Mouse (Mus musculus): ENCODE data around the gene Anapc4. TPM values are rescaled to one million over a fixed set of nuclear protein-coding genes. Genes with fewer than 3 reads are reported as not detected.

Gene Anapc4
- polyA plus RNA-seq (2016; fragmentation: Nextera tagmentation; extraction: Ambion mirVana) = 127 and 128 TPM in 2 replicates

DNA sequence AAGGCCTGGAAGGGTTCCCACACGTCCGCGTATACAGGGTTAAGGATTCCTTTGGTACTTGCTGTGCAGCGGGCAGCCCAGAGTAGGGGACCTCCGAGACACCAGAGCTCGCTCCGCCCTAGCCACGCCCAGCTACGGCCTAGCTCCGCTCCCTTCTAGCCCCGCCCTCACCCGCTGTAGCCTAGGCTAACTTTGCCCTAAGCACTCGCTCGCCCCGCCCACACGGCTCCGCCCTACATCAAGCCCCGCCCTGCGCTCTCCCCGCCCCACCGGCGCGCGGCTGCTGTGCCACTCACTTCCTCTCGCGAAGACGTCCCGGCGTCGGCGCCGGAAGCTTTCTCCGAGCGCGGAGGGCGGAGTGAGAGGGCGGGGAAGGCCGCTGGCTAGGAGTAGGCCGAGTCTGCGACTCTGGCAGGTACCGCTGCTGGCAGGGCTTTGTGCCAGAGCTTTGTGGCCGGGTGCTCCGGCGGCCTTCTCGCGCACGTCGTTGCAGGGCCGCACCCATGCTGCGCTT lies at the start of gene Anapc4:
Gene Anapc4 (plus strand): TSS at position 252 of the 514 bp plus-strand sequence.
- peak; percentile 99 for ATAC-seq (ENCODE audit: insufficient number of reproducible peaks, insufficient read depth, low FRiP score, low TSS enrichment)
- Histone ChIP-seq H3K9ac (peak within 1 kb of the TSS; percentile 90), H3K9me3 (no peaks in the 10 kb centered on the region), H3K27me3 (no peaks in the 10 kb centered on the region), H3K4me1 (peaks cover 7% of the 10 kb centered on the region), H3K27ac (peak within 1 kb of the TSS; percentile 90), H3K4me2 (replicated peaks) (peak within 1 kb of the TSS; percentile 67), H3K36me3 (peaks cover 22% of the 10 kb centered on the region), H3K4me3 (peak within 1 kb of the TSS; percentile 84)
- 1% methylated on average over 50 of the region's 50 CpGs for WGBS

DNA sequence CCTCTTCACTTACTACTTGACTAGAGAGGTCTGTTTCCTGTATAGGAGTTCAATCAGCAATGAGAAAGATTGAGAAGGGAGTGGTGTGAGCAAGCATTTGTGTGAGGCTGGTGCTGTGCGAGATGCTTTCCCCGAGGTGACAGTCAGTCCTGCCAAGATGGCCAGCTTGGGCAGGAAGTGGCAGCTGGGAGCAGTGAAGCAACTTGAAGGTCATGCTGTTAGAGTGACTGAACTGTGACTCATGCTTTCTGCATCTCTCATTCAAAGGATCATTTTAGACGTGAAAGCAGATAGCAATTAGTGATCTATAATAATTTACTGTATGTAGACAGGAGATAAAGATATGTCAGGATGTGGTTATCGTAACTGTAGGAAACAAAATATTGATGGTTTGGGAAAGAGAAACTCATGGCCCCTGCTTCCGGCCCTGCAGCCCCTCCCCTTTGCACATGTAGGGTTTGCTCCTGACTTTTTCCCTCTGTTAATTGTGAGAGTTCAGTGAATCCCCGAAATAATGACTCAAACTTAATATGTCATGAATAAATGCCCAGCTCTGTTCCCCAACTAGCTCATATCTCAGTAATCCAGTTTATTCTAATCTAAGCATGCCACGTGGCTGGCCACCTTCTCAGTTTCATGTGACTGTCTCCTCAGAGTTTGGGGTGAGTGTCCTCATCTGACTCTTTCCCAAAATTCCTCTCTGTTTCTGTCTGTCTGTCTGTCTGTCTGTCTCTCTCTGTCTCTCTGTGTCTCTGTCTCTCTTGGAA lies 47.1 kb upstream of the Anapc4 start:
- 86% methylated on average over 7 of the region's 7 CpGs for WGBS
- H3K9me3 ChIP-seq = no peaks in the 10 kb centered on the region
- ATAC-seq (ENCODE audit: insufficient number of reproducible peaks, insufficient read depth, low FRiP score, low TSS enrichment) = no peak

DNA sequence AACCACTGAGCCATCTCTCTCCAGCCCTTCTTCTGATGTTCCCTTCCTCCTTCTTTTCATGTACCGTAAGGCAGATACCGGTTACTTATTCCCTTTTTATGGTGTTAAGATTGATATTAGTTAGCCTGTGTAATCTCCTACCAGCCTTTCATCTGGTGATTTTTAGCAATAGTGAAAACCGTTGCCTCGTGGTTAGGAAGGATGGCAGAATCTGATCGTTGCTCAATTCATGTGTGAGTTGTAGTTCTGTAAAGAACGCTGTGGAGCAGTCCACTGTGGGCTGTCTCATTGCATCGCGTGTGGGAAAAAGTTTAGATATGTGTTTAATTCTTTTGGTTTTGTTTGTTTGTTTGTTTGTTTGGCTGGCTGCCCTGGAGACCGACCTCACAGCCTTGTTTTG lies 40.6 kb upstream of the Anapc4 start:
- no peak for ATAC-seq (ENCODE audit: insufficient number of reproducible peaks, insufficient read depth, low FRiP score, low TSS enrichment)
- peaks cover 21% of the 10 kb centered on the region for H3K36me3 ChIP-seq
- H3K9me3 ChIP-seq = no peaks in the 10 kb centered on the region
- no peaks in the 10 kb centered on the region for H3K4me1 ChIP-seq
- H3K27ac ChIP-seq = no peak overlapping the region
- H3K9ac ChIP-seq = no peak overlapping the region
- no peaks in the 10 kb centered on the region for H3K27me3 ChIP-seq
- H3K4me3 ChIP-seq = no peak overlapping the region
- no peak overlapping the region for H3K4me2 ChIP-seq (replicated peaks)
- 95% methylated on average over 9 of the region's 9 CpGs for WGBS

More for the DNA sequence above, 47.1 kb upstream of the Anapc4 start:
- H3K9ac ChIP-seq = no peak overlapping the region
- 0 out of 2 replicates have a peak, but pooled peaks cover 5% of the 10 kb centered on the region for H3K36me3 ChIP-seq
- H3K27ac ChIP-seq = no peak overlapping the region
- no peak overlapping the region for H3K4me3 ChIP-seq
- no peaks in the 10 kb centered on the region for H3K4me1 ChIP-seq
- H3K27me3 ChIP-seq = no peaks in the 10 kb centered on the region
- H3K4me2 ChIP-seq (replicated peaks) = no peak overlapping the region

DNA sequence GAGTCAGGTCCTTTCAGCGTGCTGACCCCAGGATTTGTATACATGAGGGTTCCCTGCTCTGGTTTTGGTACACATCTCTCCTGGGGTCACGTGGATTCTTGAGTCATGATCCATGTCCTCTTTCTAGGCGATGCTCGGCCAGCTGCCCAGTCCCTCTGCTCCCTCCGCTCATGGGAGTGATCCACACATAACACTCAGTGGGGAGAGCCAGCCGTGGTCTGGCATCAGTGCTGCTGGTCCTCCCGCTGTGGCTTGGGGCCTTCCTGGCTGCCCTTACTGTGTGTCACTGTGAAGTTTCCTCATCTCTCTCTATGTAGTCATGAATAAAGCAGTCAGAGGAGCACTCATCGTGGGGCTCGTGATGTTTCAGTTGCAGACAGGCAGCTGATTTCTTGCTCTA lies 39.7 kb upstream of the Anapc4 start:
- no peak overlapping the region for H3K27ac ChIP-seq
- no peaks in the 10 kb centered on the region for H3K4me1 ChIP-seq
- H3K9ac ChIP-seq = no peak overlapping the region
- no peaks in the 10 kb centered on the region for H3K9me3 ChIP-seq
- ATAC-seq (ENCODE audit: insufficient number of reproducible peaks, insufficient read depth, low FRiP score, low TSS enrichment) = no peak
- H3K4me3 ChIP-seq = no peak overlapping the region
- 92% methylated on average over 9 of the region's 9 CpGs for WGBS
- no peak overlapping the region for H3K4me2 ChIP-seq (replicated peaks)
- H3K36me3 ChIP-seq = peaks cover 22% of the 10 kb centered on the region
- H3K27me3 ChIP-seq = no peaks in the 10 kb centered on the region

DNA sequence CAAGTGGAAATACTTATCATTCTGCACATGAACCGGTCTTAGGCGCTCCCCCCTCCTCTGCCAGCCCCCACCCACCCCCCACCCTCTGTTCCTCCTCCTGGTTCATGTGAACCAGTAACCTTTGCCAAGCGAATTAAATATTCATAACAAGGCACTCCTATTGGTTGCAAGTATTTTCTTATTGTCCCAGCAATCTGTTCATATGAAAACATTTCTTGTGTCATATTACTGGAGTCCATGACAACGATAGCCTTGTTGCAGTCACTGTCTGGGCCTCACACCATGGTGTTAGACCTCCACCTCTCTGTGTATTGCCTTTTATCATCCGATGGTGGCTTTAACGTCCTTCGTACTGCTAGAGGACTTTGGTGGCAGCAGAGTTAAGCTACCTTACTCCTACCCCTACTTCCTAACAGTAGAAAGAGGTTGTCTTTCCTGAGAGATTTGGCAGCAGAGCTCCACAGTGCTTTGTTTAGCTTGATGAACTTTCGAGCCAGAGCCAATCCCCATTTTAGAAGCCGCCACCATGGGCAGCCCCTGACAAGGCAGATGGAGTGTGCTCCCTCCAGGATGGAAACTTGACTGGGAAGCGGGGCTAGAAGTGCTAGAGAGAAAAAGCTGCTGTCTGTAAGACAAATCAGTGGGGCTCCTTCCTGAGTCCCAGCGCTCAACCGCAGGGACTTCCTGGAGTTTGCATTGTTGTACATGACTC lies 34.4 kb upstream of the Anapc4 start:
- Histone ChIP-seq H3K27me3 (no peaks in the 10 kb centered on the region), H3K36me3 (peaks cover 22% of the 10 kb centered on the region), H3K4me2 (replicated peaks) (no peak overlapping the region), H3K9ac (no peak overlapping the region), H3K4me1 (no peaks in the 10 kb centered on the region), H3K9me3 (no peaks in the 10 kb centered on the region), H3K4me3 (no peak overlapping the region), H3K27ac (no peak overlapping the region)
- WGBS = 94% methylated on average over 12 of the region's 12 CpGs
- no peak for ATAC-seq (ENCODE audit: insufficient number of reproducible peaks, insufficient read depth, low FRiP score, low TSS enrichment)

DNA sequence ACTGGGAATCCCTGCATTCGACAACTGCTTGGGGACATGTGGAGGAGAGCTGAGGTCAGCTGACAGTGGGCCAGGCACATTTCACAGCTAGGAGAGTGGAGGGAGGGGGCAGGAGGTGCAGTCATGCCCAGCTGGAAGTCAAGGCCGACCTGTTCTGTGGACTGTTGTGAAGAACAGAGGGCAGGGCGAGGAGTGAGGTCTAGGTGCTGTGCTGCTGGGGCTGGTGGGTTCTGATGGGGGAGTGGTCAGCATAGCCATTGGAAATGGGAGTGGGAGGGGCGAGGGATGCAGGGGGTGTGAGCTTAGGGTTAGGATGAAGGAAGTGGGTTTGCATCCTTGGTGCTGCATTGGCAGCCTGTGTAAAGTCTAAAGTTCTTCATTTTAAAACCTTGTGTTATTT lies 28.0 kb upstream of the Anapc4 start:
- H3K4me2 ChIP-seq (replicated peaks) = no peak overlapping the region
- no peak for ATAC-seq (ENCODE audit: insufficient number of reproducible peaks, insufficient read depth, low FRiP score, low TSS enrichment)
- H3K36me3 ChIP-seq = peaks cover 13% of the 10 kb centered on the region; the same call in 1 of the 2 replicates
- 73% methylated on average over 4 of the region's 4 CpGs for whole genome bisulfite sequencing
- H3K4me3 ChIP-seq = no peak overlapping the region
- no peak overlapping the region for H3K9ac ChIP-seq
- H3K4me1 ChIP-seq = no peaks in the 10 kb centered on the region
- H3K27me3 ChIP-seq = no peaks in the 10 kb centered on the region
- no peaks in the 10 kb centered on the region for H3K9me3 ChIP-seq
- H3K27ac ChIP-seq = no peak overlapping the region

DNA sequence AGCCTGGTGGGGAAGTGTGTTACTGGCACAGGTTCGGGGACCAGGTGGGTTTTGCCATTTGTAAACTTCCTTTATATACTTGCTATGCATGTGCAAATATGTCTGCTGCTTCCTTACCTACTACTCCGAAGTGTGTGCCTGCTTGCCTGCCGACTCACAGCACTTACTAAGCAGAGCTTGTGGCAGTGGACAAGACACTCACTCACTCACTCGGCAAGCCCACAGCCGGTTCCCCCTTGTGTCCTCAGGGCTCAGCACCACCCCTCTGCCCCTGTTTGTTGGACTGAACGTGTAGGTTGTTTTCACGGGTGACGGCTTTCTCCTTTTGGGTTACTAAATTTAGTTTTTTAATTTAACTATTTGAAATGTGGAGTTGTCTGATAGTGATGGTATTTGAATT lies 27.5 kb upstream of the Anapc4 start:
- Histone ChIP-seq H3K9ac (no peak overlapping the region), H3K4me3 (no peak overlapping the region), H3K9me3 (no peaks in the 10 kb centered on the region), H3K27me3 (no peaks in the 10 kb centered on the region), H3K27ac (no peak overlapping the region), H3K4me2 (replicated peaks) (no peak overlapping the region), H3K36me3 (peaks cover 13% of the 10 kb centered on the region; the same call in 1 of the 2 replicates), H3K4me1 (no peaks in the 10 kb centered on the region)
- no peak for ATAC-seq (ENCODE audit: insufficient number of reproducible peaks, insufficient read depth, low FRiP score, low TSS enrichment)
- WGBS = 67% methylated on average over 8 of the region's 8 CpGs

DNA sequence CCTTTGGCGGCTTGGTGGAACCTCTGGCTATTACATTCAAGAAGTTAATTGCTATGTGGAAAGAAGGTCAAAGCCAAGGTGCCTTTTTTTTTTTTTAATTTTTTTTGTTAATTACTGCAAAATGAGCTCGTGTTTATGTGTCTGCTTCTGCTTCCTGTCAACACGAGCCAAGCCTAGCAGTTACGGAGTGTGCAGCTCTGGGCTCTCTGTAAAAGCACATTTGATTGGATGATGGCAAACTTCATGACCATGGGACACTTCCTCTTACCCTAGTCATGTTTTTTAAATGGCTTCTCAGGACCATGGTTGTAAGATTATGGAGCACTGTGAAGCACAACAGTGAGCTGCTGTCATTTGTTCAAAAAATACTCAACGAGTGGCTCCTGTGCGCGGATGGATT lies 26.8 kb upstream of the Anapc4 start:
- Histone ChIP-seq H3K9ac (no peak overlapping the region), H3K27ac (no peak overlapping the region), H3K36me3 (peaks cover 13% of the 10 kb centered on the region; the same call in 1 of the 2 replicates), H3K4me3 (no peak overlapping the region), H3K9me3 (no peaks in the 10 kb centered on the region), H3K4me2 (replicated peaks) (no peak overlapping the region), H3K4me1 (no peaks in the 10 kb centered on the region), H3K27me3 (no peaks in the 10 kb centered on the region)
- 74% methylated on average over 7 of the region's 7 CpGs for WGBS
- ATAC-seq (ENCODE audit: insufficient number of reproducible peaks, insufficient read depth, low FRiP score, low TSS enrichment) = no peak

DNA sequence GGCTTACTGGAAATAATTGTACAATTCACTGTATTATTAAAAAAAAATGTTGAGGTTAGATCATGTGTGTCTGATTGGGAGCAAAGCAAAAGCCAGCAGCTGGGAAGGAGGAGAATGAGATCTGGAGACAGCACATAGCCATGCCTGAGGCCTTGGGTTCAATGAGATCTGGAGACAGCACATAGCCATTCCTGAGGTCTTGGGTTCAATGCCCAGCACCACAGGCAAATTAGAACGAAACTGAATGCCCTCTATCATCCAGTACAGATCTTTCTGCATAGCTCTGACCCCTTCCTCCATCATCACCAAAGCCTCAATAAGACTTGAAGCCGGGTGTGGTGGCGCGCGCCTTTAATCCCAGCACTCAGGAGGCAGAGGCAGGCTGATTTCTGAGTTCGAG lies 23.4 kb upstream of the Anapc4 start:
- Histone ChIP-seq H3K9ac (no peak overlapping the region), H3K4me3 (no peak overlapping the region), H3K27ac (no peak overlapping the region), H3K4me1 (no peaks in the 10 kb centered on the region), H3K36me3 (peaks cover 11% of the 10 kb centered on the region), H3K4me2 (replicated peaks) (no peak overlapping the region), H3K9me3 (no peaks in the 10 kb centered on the region), H3K27me3 (no peaks in the 10 kb centered on the region)
- ATAC-seq (ENCODE audit: insufficient number of reproducible peaks, insufficient read depth, low FRiP score, low TSS enrichment) = no peak
- 90% methylated on average over 6 of the region's 6 CpGs for WGBS

DNA sequence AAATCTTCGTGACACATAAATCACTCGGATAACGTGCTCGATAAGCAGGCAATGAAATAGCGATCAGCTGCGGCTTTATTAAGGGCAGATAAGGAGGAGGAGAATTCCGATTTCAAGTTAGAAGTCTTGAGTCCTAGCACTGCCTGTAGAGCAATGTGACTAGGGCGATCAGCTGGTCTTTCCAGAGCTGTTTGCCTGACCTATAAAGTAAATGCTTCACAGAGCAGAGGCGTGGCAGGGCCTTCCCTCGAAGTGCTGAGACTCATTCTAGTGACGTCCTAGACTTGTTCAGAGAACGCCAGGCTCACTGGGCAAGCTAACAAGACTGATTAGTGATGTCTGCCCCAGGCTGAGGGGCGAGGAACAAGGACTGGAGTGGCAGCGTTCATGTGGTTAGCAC lies 22.8 kb upstream of the Anapc4 start:
- H3K27ac ChIP-seq = no peak overlapping the region
- ATAC-seq (ENCODE audit: insufficient number of reproducible peaks, insufficient read depth, low FRiP score, low TSS enrichment) = no peak
- H3K27me3 ChIP-seq = no peaks in the 10 kb centered on the region
- no peak overlapping the region for H3K9ac ChIP-seq
- no peak overlapping the region for H3K4me3 ChIP-seq
- WGBS = 91% methylated on average over 14 of the region's 14 CpGs
- H3K4me1 ChIP-seq = no peaks in the 10 kb centered on the region
- peaks cover 11% of the 10 kb centered on the region for H3K36me3 ChIP-seq
- H3K4me2 ChIP-seq (replicated peaks) = no peak overlapping the region
- H3K9me3 ChIP-seq = no peaks in the 10 kb centered on the region

DNA sequence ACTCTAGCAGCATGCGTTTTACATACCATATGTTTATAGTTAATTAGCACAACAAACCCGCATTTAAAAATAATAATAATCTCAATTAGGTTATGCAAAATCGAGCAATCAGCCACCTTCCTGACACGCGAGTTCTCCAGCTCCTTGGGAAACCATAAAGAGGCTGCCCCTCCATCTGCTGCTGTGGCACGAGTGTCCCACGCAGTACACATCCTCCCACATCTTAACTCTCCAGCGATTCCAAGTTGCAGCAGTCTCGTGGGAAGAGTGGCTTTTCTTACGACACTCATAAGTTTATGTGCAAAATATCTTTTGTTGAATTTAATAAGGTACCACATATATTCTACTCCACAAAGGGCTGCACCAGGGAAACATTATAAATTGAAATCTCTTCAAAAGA lies 21.4 kb upstream of the Anapc4 start:
- peaks cover 17% of the 10 kb centered on the region for H3K36me3 ChIP-seq
- H3K9ac ChIP-seq = no peak overlapping the region
- no peaks in the 10 kb centered on the region for H3K4me1 ChIP-seq
- H3K9me3 ChIP-seq = no peaks in the 10 kb centered on the region
- H3K27me3 ChIP-seq = no peaks in the 10 kb centered on the region
- no peak for ATAC-seq (ENCODE audit: insufficient number of reproducible peaks, insufficient read depth, low FRiP score, low TSS enrichment)
- H3K4me2 ChIP-seq (replicated peaks) = no peak overlapping the region
- H3K27ac ChIP-seq = no peak overlapping the region
- H3K4me3 ChIP-seq = no peak overlapping the region
- WGBS = 92% methylated on average over 10 of the region's 10 CpGs

DNA sequence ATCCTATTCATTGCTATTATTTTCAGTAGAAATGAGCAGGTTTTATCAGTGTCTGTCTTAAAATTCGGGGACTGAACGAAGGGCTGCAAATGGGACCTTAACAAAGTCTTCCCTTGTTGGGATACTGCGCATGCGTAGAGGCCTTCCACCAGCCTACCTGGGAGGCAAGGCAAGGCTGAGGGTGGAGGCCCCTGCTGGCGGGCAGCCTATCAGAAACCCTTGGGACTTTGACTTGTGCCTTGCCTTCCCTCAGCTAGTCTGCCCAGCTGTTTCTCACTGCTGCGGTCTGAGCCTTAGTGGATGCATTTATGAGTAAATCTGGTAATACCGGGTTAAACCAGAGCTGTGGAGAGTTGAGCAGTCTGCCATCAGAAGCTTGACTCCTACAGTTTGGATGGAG lies 20.5 kb upstream of the Anapc4 start:
- Histone ChIP-seq H3K4me3 (no peak overlapping the region), H3K4me2 (replicated peaks) (no peak overlapping the region), H3K9ac (no peak overlapping the region), H3K9me3 (no peaks in the 10 kb centered on the region), H3K27ac (no peak overlapping the region), H3K27me3 (no peaks in the 10 kb centered on the region), H3K4me1 (no peaks in the 10 kb centered on the region), H3K36me3 (peaks cover 13% of the 10 kb centered on the region)
- ATAC-seq (ENCODE audit: insufficient number of reproducible peaks, insufficient read depth, low FRiP score, low TSS enrichment) = no peak
- WGBS = 89% methylated on average over 7 of the region's 7 CpGs

All from embryonic facial prominence, embryonic 12.5 days (tissue).